Mouse (Mus musculus) neural tube, embryonic 12.5 days (tissue): ENCODE results near the gene Acsf3. TPM values are rescaled to one million over a fixed set of nuclear protein-coding genes. Genes with fewer than 3 reads are reported as not detected.

Source experiments
- ATAC-seq: fragments of 200-750 bp; cut with Nextera tagmentation; 2 replicates; pipeline ENCODE4 v1.8.0; 2017; ENCODE audit warnings: low read depth, mild to moderate bottlenecking, moderate TSS enrichment, moderate library complexity; ENCODE audit not compliant: low FRiP score
- H3K27ac ChIP-seq: fragments of 300-500 bp; sonication (generic); 2 replicates; pipeline ENCODE4 v1.5.1; 2016
- H3K27me3 ChIP-seq: fragments of 300-500 bp; sonication (generic); replicated peaks from 2 replicates; pipeline ENCODE4 v1.6.1; 2016; ENCODE audit warnings: mild to moderate bottlenecking
- H3K36me3 ChIP-seq: fragments of 300-500 bp; sonication (generic); 2 replicates; pipeline ENCODE4 v1.6.1; 2016; ENCODE audit warnings: mild to moderate bottlenecking
- H3K4me1 ChIP-seq: fragments of 300-500 bp; sonication (generic); 2 replicates; pipeline ENCODE4 v1.6.1; 2016
- H3K4me2 ChIP-seq: fragments of 300-500 bp; sonication (generic); replicated peaks from 2 replicates; pipeline ENCODE4 v1.6.1; 2016; ENCODE audit warnings: mild to moderate bottlenecking
- H3K4me3 ChIP-seq: fragments of 300-500 bp; sonication (generic); 2 replicates; pipeline ENCODE4 v1.5.1; 2016
- H3K9ac ChIP-seq: fragments of 300-500 bp; sonication (generic); 2 replicates; pipeline ENCODE4 v1.6.1; 2016; ENCODE audit warnings: mild to moderate bottlenecking
- H3K9me3 ChIP-seq: fragments of 300-500 bp; sonication (generic); 2 replicates; pipeline ENCODE4 v1.6.1; 2016; ENCODE audit warnings: mild to moderate bottlenecking
- WGBS: fragments of 180-500 bp; shearing (Covaris S2); methylation state at CpG from one replicate; pipeline ENCODE4 v1.1.7; 2016; 5-methylcytosine and 5-hydroxymethylcytosine counted together
- polyA plus RNA-seq: library from polyadenylated mRNA; unstranded; fragments of >200 nt; fragmentation: Nextera tagmentation; extraction: Ambion mirVana; gene quantifications from 2 replicates; pipeline ENCODE4 v1.2.1, GENCODE M21; 2016

Gene Acsf3
- polyA plus RNA-seq, 1 experiment from 2014 or later = 18.3 TPM

- peaks cover 4% of the 10 kb centered on the region for H3K4me1 ChIP-seq
- no peak overlapping the region for H3K27ac ChIP-seq
- H3K9me3 ChIP-seq = no peaks in the 10 kb centered on the region
- no peaks in the 10 kb centered on the region for H3K27me3 ChIP-seq
- 91% methylated on average over 14 of the region's 14 CpGs for WGBS
- ATAC-seq = no peak
- H3K9ac ChIP-seq = no peak overlapping the region
- no peaks in the 10 kb centered on the region for H3K36me3 ChIP-seq
- no peak overlapping the region for H3K4me2 ChIP-seq
- no peak overlapping the region for H3K4me3 ChIP-seq
Measured at GRCm38 (mm10) chr8:122763267-122763738, 12.0 kb upstream of the Acsf3 start.

DNA sequence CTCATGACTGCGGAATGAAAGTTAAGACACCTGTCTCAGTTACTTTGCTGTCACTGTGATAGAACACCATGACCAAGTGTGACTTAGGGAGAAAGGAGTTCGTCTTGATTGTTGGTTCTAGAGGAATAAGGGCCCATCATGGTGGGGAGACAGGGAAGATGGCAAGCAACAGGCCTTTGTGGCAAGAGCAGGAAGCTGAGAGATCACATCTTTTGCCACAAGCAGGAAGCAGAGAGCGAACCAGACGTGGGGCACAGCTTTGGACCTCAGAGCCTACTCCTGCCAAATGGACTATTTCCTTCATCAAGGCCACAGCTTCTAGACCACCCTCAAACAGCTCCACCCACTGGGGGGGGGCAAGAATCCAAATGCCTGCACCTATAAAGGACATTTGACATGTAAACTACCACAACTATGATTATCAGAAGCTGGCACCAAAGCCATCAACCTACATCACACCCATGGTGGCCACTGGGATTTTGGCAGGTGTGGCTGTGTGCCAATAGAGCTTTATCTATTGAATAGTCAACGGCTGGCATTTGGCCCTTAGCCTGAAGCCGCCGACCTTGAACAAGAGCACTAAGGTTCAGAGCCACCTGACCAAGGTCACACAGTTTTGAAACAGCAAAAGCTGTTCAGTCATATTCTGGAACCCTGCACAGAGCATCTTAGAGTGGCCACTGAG, 10.4 kb upstream of the Acsf3 start:
- Histone ChIP-seq H3K4me2 (no peak overlapping the region), H3K36me3 (no peaks in the 10 kb centered on the region), H3K4me1 (peaks cover 4% of the 10 kb centered on the region), H3K27me3 (no peaks in the 10 kb centered on the region), H3K4me3 (no peak overlapping the region), H3K9ac (no peak overlapping the region), H3K9me3 (no peaks in the 10 kb centered on the region), H3K27ac (no peak overlapping the region)
- 90% methylated on average over 7 of the region's 7 CpGs for WGBS
- ATAC-seq = no peak

GRCm38 (mm10) chr8:122766189-122766588, 9.1 kb upstream of the Acsf3 start:
- H3K27ac ChIP-seq = no peak overlapping the region
- H3K9me3 ChIP-seq = no peaks in the 10 kb centered on the region
- no peak overlapping the region for H3K4me2 ChIP-seq
- no peak overlapping the region for H3K4me3 ChIP-seq
- 77% methylated on average over 5 of the region's 5 CpGs for WGBS
- peaks cover 4% of the 10 kb centered on the region for H3K4me1 ChIP-seq
- no peaks in the 10 kb centered on the region for H3K36me3 ChIP-seq
- no peak for ATAC-seq
- no peaks in the 10 kb centered on the region for H3K27me3 ChIP-seq
- no peak overlapping the region for H3K9ac ChIP-seq

- H3K27ac ChIP-seq = no peak overlapping the region
Measured at GRCm38 (mm10) chr8:122766647-122767200, 8.6 kb upstream of the Acsf3 start.

GRCm38 (mm10) chr8:122767229-122767628, 8.1 kb upstream of the Acsf3 start:
- 42% methylated on average over 9 of the region's 9 CpGs for WGBS
- no peaks in the 10 kb centered on the region for H3K27me3 ChIP-seq
- no peaks in the 10 kb centered on the region for H3K9me3 ChIP-seq
- peaks cover 4% of the 10 kb centered on the region for H3K4me1 ChIP-seq
- no peaks in the 10 kb centered on the region for H3K36me3 ChIP-seq
- H3K4me2 ChIP-seq = no peak overlapping the region
- H3K9ac ChIP-seq = no peak overlapping the region
- H3K4me3 ChIP-seq = no peak overlapping the region
- ATAC-seq = no peak
- no peak overlapping the region for H3K27ac ChIP-seq

More at GRCm38 (mm10) chr8:122766647-122767200, 8.6 kb upstream of the Acsf3 start:
- 57% methylated on average over 8 of the region's 8 CpGs for WGBS
- Histone ChIP-seq H3K27me3 (no peaks in the 10 kb centered on the region), H3K36me3 (no peaks in the 10 kb centered on the region), H3K4me3 (no peak overlapping the region), H3K9me3 (no peaks in the 10 kb centered on the region), H3K4me2 (no peak overlapping the region), H3K9ac (no peak overlapping the region), H3K4me1 (peaks cover 4% of the 10 kb centered on the region)
- no peak for ATAC-seq

DNA sequence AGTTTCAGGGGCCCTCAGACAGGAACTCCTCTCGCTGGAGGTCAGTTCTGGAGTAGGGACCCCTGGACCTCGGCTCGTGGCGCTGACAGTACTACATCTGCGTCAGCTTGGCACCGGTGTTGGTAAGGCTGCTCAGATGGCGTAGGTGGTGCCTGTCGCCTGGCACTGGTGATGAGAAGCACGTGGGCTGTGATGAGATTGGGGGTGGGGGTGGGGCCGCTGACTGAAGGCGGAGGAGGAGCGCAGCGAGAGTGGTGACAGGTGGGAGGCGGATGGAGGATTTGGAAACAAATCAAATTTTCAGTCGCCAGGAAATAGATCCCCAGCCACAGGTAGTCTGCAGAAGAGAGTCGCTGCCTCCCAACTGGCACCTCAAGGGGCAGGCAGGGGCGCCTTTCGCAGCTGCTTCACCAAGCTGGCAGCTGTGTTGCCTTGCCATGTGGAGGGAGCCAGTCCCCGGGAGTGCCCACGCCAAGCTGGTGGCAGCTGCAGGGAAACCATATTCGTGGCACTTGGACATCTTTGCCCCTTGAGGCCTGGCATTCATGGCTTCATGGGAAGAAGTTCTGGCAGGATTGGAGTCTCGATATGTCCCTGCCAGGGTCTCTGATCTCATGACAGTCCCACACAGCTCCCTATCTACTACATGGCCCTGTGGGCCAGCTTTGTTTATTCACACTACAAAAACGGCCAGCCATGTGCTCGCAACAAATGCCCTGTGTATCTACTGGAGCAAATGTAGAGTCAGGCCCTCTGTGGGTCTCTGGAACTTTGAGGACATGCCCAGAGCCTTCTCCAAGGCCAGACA, 5.8 kb upstream of the Acsf3 start:
- no peaks in the 10 kb centered on the region for H3K9me3 ChIP-seq
- no peak for ATAC-seq
- H3K9ac ChIP-seq = no peak overlapping the region
- H3K27ac ChIP-seq = no peak overlapping the region
- 0 out of 2 replicates have a peak, but pooled peaks cover 6% of the 10 kb centered on the region for H3K27me3 ChIP-seq
- no peak overlapping the region for H3K4me2 ChIP-seq
- WGBS = 68% methylated on average over 24 of the region's 24 CpGs
- H3K4me1 ChIP-seq = peaks cover 4% of the 10 kb centered on the region
- no peak overlapping the region for H3K4me3 ChIP-seq
- H3K36me3 ChIP-seq = no peaks in the 10 kb centered on the region

GRCm38 (mm10) chr8:122772431-122773060, 2.7 kb upstream of the Acsf3 start:
- WGBS = 38% methylated on average over 10 of the region's 10 CpGs
- H3K9ac ChIP-seq = no peak overlapping the region
- H3K4me2 ChIP-seq = no peak overlapping the region
- H3K27ac ChIP-seq = no peak overlapping the region
- no peak overlapping the region for H3K4me3 ChIP-seq
- H3K4me1 ChIP-seq = peaks cover 11% of the 10 kb centered on the region; the same call in 1 of the 2 replicates
- H3K27me3 ChIP-seq = 0 out of 2 replicates have a peak, but pooled peaks cover 10% of the 10 kb centered on the region
- H3K36me3 ChIP-seq = no peaks in the 10 kb centered on the region
- H3K9me3 ChIP-seq = no peaks in the 10 kb centered on the region
- ATAC-seq = no peak

GRCm38 (mm10) chr8:122777701-122778100, 2.4 kb downstream of the Acsf3 start:
- Histone ChIP-seq H3K4me2 (no peak overlapping the region), H3K9me3 (no peaks in the 10 kb centered on the region), H3K36me3 (peaks cover 27% of the 10 kb centered on the region), H3K27me3 (0 out of 2 replicates have a peak, but pooled peaks cover 7% of the 10 kb centered on the region), H3K9ac (no peak overlapping the region), H3K4me1 (peaks cover 11% of the 10 kb centered on the region; the same call in 1 of the 2 replicates), H3K4me3 (no peak overlapping the region), H3K27ac (no peak overlapping the region)
- 92% methylated on average over 6 of the region's 6 CpGs for WGBS
- ATAC-seq = no peak

DNA sequence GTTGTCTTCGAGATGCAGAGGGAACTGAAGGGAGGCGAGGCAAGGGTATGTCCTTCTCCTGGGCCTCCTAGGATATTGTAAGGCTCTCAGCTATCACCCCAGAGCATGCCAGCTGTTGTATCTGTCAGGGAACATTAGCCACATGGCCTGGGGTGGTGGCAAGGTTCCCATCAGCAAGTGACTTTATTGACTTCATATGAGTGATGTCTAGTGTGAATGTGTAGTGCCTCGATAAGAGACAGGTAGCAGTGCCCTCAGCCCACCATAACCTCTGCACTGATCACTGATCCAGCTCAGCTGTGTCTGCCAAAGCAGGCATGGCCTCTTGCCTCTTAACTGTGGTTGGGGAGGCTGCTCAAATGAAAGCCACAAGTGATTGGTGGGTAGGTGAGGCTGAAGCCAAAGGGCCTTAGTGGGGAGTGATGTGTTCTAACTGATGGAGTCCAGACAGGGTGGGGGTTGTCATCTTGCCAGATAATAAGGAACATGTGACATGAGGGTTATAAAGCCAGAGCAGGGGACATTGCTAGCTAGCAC, 3.5 kb downstream of the Acsf3 start:
- no peak for ATAC-seq
- H3K36me3 ChIP-seq = peaks cover 31% of the 10 kb centered on the region
- H3K4me2 ChIP-seq = no peak overlapping the region
- H3K27me3 ChIP-seq = 0 out of 2 replicates have a peak, but pooled peaks cover 4% of the 10 kb centered on the region
- H3K27ac ChIP-seq = no peak overlapping the region
- H3K9me3 ChIP-seq = no peaks in the 10 kb centered on the region
- 89% methylated on average over 3 of the region's 3 CpGs for WGBS
- peaks cover 11% of the 10 kb centered on the region; the same call in 1 of the 2 replicates for H3K4me1 ChIP-seq
- H3K9ac ChIP-seq = no peak overlapping the region
- H3K4me3 ChIP-seq = no peak overlapping the region

- H3K9ac ChIP-seq = no peak overlapping the region
- H3K9me3 ChIP-seq = no peaks in the 10 kb centered on the region
- H3K4me2 ChIP-seq = no peak overlapping the region
- H3K4me3 ChIP-seq = no peak overlapping the region
- ATAC-seq = no peak
- H3K36me3 ChIP-seq = peaks cover 36% of the 10 kb centered on the region
- no peak overlapping the region for H3K27ac ChIP-seq
- peaks cover 11% of the 10 kb centered on the region; the same call in 1 of the 2 replicates for H3K4me1 ChIP-seq
- H3K27me3 ChIP-seq = 0 out of 2 replicates have a peak, but pooled peaks cover 4% of the 10 kb centered on the region
- 82% methylated on average over 9 of the region's 9 CpGs for WGBS
Measured at GRCm38 (mm10) chr8:122779255-122779654, 4.0 kb downstream of the Acsf3 start.

DNA sequence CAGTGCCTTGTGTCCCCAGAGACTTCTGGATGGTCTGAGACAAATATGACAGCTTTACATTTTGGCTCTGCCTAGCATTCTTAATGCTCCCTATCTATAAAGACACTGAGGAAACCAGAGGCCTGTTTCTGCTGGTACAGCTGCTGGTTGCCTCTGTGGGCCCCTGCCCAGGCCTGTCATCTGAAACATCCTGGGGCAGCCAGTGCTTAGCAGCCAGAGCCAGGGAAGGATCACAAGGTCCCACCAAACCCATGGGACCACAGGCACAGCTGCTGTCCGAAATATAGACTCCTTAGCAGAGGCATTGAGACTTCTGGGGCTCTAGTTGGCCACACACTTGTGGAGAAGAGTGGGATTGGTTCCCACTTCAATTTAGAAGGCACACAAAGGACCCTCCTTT, 9.5 kb downstream of the Acsf3 start:
- Histone ChIP-seq H3K9me3 (no peaks in the 10 kb centered on the region), H3K27me3 (no peaks in the 10 kb centered on the region), H3K9ac (no peak overlapping the region), H3K4me3 (no peak overlapping the region), H3K36me3 (peaks cover 77% of the 10 kb centered on the region), H3K27ac (no peak overlapping the region), H3K4me1 (no peaks in the 10 kb centered on the region), H3K4me2 (no peak overlapping the region)
- WGBS = 78% methylated on average over 1 of the region's 1 CpGs
- ATAC-seq = no peak
